Mouse (Mus musculus) thymus, postnatal 36 days (tissue): Measurements from ENCODE around the gene Trim7.
"Not testable (repeated sequence)": the region's sequence is repeated elsewhere in the genome, so short reads cannot be mapped to it uniquely, and the experiment has no call there.

Source experiments
- DNase-seq, 2 experiments: peaks; one replicate each; pipeline ENCODE4 v3.0.0; 2022; ENCODE audit warnings: mixed read lengths in 2 of 2

The Trim7 gene

GRCm38 (mm10) chr11:48803988-48804387 lies 22.0 kb upstream of the Trim7 start:
- no peak for DNase-seq

- no peak for DNase-seq
These were observed 21.0 kb upstream of the Trim7 start for GRCm38 (mm10) chr11:48804922-48805321.

DNA sequence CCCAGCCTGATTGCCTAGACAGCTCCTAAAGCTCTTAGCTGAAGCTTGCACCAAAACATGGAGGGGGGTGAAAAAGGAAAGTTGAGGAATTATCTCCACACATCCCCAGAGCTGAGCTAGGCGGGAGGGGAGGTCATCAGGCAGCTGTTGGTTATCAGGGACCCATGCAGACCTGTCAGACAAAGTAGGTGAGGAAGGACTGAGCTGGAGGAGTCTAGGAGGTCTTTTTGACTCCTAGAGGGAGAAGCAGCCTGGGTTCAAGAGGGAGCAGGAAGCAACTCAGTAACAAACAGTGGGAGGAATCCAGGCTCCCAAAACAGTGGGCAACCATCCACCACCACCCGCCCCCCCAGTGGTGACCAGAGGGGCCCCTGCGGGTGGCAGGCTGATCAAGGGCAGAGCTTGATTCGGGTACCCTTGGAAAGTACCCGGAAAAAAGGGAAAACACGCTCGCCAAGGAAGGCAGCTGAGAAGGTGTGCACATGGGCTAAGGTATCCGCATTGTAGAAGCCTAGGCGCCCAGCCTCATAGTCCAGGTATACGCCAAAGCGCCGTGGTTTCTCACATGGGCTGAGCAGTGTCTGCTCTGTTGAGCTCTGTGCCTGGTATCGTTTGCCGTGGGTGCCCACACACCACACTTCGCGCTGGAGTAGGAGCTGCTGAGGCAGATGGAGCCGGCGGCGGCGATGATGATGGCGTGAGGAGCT lies 18.9 kb upstream of the Trim7 start:
- no peak for DNase-seq

- DNase-seq: no peak
These were observed 18.2 kb upstream of the Trim7 start for GRCm38 (mm10) chr11:48807563-48808303.

DNA sequence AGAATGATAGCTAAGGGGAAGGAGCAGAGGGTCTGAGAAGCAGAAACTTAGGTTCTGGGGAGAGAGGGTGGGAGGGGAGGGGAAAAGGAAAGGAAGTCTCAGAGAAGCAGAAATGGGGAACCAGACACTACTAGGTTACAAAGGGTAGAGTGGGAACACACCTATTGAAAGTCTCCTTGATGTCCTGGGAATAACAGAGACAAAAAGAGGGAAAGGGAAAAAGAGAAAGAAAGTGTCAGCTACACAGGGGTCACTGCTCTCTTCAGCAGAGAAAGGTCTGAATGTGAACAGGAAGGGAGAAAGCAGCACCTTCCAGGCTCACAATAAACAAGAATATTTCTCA lies 17.7 kb upstream of the Trim7 start:
- DNase-seq: no peak

DNA sequence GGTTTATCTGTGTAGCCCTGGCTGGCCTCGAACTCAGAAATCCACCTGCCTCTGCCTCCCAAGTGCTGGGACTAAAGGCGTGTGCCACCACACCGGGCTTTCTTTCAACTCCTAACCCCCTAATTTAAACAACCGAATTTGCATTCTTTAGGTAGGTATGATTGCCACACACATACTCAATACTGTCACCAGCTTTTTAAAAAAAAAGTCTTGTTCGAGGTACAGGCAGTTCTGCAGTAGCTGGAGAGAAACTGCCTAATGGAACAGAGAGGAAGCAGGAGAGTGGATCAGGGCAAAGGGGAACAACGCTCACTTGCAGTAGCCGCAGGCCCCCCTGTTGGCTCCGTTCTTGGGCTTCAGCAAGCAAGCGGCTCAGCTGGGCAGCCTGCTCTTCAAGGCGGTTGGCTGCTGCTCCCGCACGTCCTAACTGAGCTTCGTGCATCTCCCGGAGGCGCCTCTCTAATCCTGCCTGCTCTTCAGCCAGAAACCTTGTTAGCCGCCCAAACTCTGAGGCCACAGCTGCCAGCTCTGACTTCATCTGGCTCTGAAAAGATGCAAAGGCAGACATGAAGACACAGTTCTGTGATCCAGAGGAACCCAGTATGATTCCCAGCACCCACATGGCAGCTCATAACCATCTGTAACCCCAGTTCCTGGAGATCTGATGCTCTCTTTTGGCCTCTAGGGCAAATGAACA lies 17.1 kb upstream of the Trim7 start:
- no peak for DNase-seq

DNA sequence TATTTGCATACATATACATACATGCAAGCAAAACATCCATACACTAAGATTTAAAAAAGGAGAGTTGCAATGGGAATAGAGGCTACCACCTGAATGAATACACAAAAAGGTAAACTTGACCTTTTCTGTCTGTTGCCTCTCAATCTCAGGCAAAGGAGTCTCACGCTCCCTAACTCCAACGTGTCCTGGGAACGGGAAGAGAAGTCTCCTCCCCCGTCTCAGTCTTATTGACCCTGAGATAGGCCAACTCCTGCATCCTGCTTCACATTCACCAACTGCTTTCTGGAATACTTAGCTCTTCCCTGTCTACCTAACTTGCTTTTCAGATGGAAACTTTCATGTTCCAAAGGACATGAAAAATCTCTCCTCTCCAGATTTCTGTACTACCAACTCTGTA lies 16.5 kb upstream of the Trim7 start:
- no peak for DNase-seq

- no peak for DNase-seq
These were observed 15.8 kb upstream of the Trim7 start for GRCm38 (mm10) chr11:48810142-48810541.

- DNase-seq: no peak
These were observed 12.2 kb upstream of the Trim7 start for GRCm38 (mm10) chr11:48813782-48814181.

DNA sequence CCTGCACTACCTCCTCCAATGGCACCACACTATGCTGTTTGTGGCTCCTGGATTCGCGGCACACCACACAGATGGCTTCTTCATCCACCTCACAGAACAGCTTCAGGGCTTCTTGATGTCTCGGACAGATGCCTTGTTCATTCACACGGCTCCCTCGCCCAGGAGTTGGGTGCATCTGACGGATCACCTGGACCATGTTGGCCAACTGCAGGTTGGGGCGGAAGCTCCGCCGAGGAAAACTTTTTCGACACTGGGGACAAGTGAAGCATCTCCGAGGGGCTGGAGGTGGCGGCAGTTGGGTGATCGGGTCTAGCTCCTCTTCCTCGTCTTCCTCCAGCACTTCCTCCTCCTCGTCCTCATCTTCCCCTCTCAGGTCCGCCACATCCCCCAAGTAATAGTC lies 10.1 kb upstream of the Trim7 start:
- peak in 1 of 2 experiments; percentile 40 for DNase-seq

- DNase-seq: no peak
These were observed 9.6 kb upstream of the Trim7 start for GRCm38 (mm10) chr11:48816281-48816781.

DNA sequence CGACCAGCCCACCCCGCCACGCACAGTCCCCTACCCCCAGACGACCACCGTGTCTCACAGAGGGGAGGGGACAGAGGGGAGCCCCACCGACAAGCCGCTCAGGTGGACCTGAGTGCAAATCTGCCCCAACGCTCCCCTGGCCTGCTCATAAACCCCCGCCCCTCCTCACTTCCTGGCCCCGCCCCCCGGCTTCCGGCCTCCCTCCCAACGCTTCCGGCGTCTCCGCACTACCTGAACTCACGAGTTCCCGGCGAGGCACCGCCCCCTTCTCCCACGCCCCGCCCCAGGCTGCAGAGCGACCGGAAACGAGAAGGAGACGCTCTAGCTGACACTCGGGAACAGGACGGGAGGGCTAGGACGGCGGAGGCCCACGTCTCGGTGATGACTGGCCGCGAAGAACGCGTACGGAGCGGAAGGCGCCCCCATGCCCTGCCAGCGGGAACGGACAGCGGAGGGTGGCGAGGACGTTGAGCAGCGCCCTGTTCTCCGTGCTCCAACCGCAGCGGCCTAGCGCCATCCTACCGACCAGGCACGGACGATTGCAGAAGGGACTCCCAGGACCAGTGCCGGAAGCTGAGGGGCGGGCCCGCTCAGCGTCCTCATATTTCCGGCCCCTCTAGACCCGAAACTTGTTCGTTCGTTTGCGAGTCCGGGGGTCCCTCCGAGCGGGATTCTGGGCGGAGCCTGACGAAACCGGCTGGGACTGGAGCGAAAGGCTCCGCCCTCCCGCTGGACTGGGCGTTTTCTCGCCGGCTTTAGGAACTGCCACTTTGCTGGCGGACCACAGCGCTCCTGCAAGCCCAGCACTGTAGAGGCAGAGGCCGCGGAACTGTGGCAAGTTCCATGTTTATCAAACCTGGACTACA lies 8.9 kb upstream of the Trim7 start, which contains the start of gene Trim41:
TSS of gene Trim41 (minus strand) at position 554 of the 866 bp plus-strand sequence.
- DNase-seq: peak; percentile 100

DNA sequence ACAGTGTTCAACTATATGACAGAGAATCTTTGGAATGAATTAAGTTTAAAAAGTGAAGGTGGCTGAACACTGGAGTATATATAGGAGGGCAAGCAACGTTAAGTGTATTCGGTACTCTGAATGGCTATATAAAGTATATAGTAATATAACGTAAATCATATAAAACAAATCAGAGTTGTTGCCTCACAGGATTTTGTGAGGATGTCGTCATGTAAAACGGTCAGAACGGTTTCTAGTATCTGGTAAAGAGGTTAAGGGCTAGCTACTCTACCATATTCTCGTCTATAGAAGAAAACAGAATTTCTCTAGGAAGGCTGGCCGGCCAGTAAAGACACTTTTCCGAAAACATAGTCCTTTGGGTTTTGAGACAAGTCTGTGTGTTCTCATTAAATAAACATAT lies 8.1 kb upstream of the Trim7 start:
- DNase-seq: no peak

GRCm38 (mm10) chr11:48818346-48818745 lies 7.6 kb upstream of the Trim7 start:
- peak; percentile 78 to 82 for DNase-seq

GRCm38 (mm10) chr11:48819614-48820307 lies 6.2 kb upstream of the Trim7 start:
- DNase-seq: no peak

GRCm38 (mm10) chr11:48820308-48820674 lies 5.6 kb upstream of the Trim7 start:
- DNase-seq: no peak

- not testable (repeated sequence) for DNase-seq
These were observed 4.6 kb upstream of the Trim7 start for GRCm38 (mm10) chr11:48821299-48821698.

GRCm38 (mm10) chr11:48822768-48823512 lies 3.0 kb upstream of the Trim7 start:
- DNase-seq: no peak

GRCm38 (mm10) chr11:48823536-48823972 lies 2.4 kb upstream of the Trim7 start:
- peak; percentile 69 to 76 for DNase-seq

GRCm38 (mm10) chr11:48824311-48824830 lies 1.6 kb upstream of the Trim7 start:
- DNase-seq: no peak

DNA sequence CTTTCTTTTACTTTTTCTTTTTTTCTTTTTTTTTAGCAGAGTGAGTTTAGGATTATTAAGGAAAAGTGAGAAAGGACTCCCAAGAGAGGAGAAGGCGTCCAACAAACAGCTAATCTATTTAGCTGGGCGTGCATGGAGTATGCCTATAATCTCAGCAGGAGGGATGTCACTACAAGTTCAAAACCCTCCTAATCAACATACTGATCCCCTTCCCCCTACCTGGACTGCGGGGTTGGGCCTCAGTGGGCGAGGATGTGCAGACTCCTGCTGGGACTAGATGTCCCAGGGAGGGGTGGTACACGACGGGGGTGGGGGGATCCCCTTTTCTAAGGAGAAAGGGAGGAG lies 784 bp downstream of the Trim7 start:
- DNase-seq: no peak
